Mouse (Mus musculus): ENCODE data around the gene AW551984. TPM values are rescaled to one million over a fixed set of nuclear protein-coding genes. Genes with fewer than 3 reads are reported as not detected.
A peak's percentile ranks its signal among the peaks of the same experiment; 100 is the strongest.

The AW551984 gene
- 29.3 and 29.7 TPM in 2 replicates for polyA plus RNA-seq (2016; fragmentation: Nextera tagmentation; extraction: Ambion mirVana)

DNA sequence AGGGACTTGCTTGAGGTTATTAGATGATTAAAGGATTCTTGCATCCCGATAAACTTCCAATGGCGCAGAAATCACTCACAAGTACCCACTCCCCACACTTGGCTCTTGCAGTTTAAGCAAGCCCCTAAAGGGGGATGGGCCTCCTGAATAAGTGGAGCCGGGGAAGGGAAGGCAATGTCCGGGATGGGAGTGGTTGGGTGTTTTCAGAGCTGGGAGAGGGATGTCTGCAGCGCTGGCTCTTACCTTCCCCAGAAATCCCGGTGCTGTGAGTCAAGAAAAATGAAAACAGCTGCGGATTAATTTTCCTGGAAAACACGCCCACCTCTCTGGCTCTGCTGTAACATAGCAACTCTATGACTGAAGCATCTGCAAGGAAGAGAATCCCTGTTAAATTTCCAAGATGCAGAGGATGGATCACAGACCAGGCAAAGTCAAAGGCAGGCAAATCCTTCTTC, at the start of gene AW551984:
Gene AW551984, minus strand, starts transcription at position 405 of the 455 bp plus-strand sequence.
- peak; percentile 89 for ATAC-seq (ENCODE audit: insufficient number of reproducible peaks, insufficient read depth, low FRiP score, low TSS enrichment, low read depth)
- H3K36me3 ChIP-seq: no peaks in the 10 kb centered on the region
- 0% methylated on average over 8 of the region's 8 CpGs for WGBS
- H3K27ac ChIP-seq: peak within 1 kb of the TSS; percentile 45; the same call in 1 of the 2 replicates
- no peaks in the 10 kb centered on the region for H3K9me3 ChIP-seq
- H3K4me1 ChIP-seq (replicated peaks): 0 out of 2 replicates have a peak, but pooled peaks cover 7% of the 10 kb centered on the region
- H3K4me3 ChIP-seq (replicated peaks): peak within 1 kb of the TSS; percentile 42
- no peaks in the 10 kb centered on the region for H3K27me3 ChIP-seq
- peak within 1 kb of the TSS; percentile 34; the same call in 1 of the 2 replicates for H3K9ac ChIP-seq (replicated peaks)
- H3K4me2 ChIP-seq: peak within 1 kb of the TSS; percentile 76

DNA sequence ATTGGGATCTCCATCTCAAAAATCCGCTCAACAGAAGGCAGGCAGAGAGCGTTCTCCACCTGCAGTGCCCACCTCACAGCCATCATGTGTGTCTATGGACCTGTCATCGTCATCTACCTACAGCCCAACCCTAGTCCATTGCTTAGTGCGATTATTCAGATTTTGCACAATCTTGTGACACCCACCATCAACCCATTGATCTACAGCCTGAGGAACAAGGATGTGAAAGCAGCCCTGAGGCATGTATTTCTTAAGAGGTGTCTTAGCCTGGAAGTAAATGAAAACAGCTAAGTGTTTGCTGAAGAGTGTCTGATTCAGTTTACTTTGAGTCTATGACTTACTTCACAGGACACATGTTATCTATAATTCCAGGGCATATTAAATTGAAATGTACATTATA, 43.2 kb upstream of the AW551984 start:
- no peaks in the 10 kb centered on the region for H3K9me3 ChIP-seq
- H3K27ac ChIP-seq: no peak overlapping the region
- no peak overlapping the region for H3K4me3 ChIP-seq (replicated peaks)
- H3K9ac ChIP-seq (replicated peaks): no peak overlapping the region
- no peaks in the 10 kb centered on the region for H3K4me1 ChIP-seq (replicated peaks)
- 90% methylated on average over 4 of the region's 4 CpGs for WGBS
- ATAC-seq (ENCODE audit: insufficient number of reproducible peaks, insufficient read depth, low FRiP score, low TSS enrichment, low read depth): no peak
- H3K27me3 ChIP-seq: no peaks in the 10 kb centered on the region
- H3K4me2 ChIP-seq: no peak overlapping the region
- no peaks in the 10 kb centered on the region for H3K36me3 ChIP-seq

GRCm38 (mm10) chr9:39644785-39645184, 40.6 kb upstream of the AW551984 start, which contains the start of gene Olfr961:
Gene Olfr961, plus strand, starts transcription at chr9:39645085.
- Histone ChIP-seq H3K4me3 (replicated peaks) (no peak within 1 kb of the TSS), H3K27ac (no peak within 1 kb of the TSS), H3K9me3 (no peaks in the 10 kb centered on the region), H3K9ac (replicated peaks) (no peak within 1 kb of the TSS), H3K27me3 (no peaks in the 10 kb centered on the region), H3K36me3 (no peaks in the 10 kb centered on the region), H3K4me1 (replicated peaks) (no peaks in the 10 kb centered on the region), H3K4me2 (no peak within 1 kb of the TSS)
- ATAC-seq (ENCODE audit: insufficient number of reproducible peaks, insufficient read depth, low FRiP score, low TSS enrichment, low read depth): no peak

GRCm38 (mm10) chr9:39633913-39634594, 29.9 kb upstream of the AW551984 start:
- no peaks in the 10 kb centered on the region for H3K27me3 ChIP-seq
- H3K36me3 ChIP-seq: no peaks in the 10 kb centered on the region
- WGBS: 38% methylated on average over 4 of the region's 4 CpGs
- no peak for ATAC-seq (ENCODE audit: insufficient number of reproducible peaks, insufficient read depth, low FRiP score, low TSS enrichment, low read depth)
- H3K9ac ChIP-seq (replicated peaks): no peak overlapping the region
- no peak overlapping the region for H3K4me2 ChIP-seq
- no peaks in the 10 kb centered on the region for H3K4me1 ChIP-seq (replicated peaks)
- H3K27ac ChIP-seq: no peak overlapping the region
- H3K9me3 ChIP-seq: no peaks in the 10 kb centered on the region
- H3K4me3 ChIP-seq (replicated peaks): no peak overlapping the region

DNA sequence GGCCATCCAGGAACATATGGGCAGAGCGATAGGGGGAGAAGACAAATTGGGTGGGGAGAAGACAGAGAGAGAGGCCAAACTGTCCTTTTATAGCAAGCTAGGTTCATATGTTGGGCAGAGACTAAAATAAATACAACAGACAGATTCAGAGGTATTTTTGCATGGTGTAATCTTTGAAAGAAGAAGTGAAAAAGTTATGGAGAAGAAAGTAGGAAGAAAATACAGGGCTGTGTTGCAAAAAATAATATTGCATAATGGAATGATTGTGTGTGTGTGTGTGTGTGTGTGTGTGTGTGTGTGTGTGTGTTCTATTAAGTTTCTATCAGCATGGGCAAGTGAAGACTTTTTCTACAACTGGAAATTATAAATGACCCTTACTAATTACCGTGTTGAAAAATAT, 24.9 kb upstream of the AW551984 start:
- Histone ChIP-seq H3K9me3 (no peaks in the 10 kb centered on the region), H3K4me3 (replicated peaks) (no peak overlapping the region), H3K4me1 (replicated peaks) (no peaks in the 10 kb centered on the region), H3K36me3 (no peaks in the 10 kb centered on the region), H3K9ac (replicated peaks) (no peak overlapping the region), H3K27ac (no peak overlapping the region), H3K27me3 (no peaks in the 10 kb centered on the region), H3K4me2 (no peak overlapping the region)
- ATAC-seq (ENCODE audit: insufficient number of reproducible peaks, insufficient read depth, low FRiP score, low TSS enrichment, low read depth): no peak
- 85% methylated on average over 2 of the region's 2 CpGs for WGBS

GRCm38 (mm10) chr9:39624711-39625110, 20.5 kb upstream of the AW551984 start:
- H3K4me3 ChIP-seq (replicated peaks): no peak overlapping the region
- 41% methylated on average over 2 of the region's 2 CpGs for WGBS

DNA sequence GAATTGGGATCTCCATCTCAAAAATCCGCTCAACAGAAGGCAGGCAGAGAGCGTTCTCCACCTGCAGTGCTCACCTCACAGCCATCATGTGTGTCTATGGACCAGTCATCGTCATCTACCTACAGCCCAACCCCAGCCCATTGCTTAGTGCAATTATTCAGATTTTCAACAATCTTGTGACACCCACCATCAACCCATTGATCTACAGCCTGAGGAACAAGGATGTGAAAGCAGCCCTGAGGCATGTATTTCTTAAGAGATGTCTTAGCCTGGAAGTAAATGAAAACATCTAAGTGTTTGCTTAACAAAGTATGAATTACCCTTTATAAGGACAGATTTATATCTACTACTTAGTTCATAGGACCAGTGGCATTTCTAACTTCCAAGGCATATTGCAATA, 19.6 kb upstream of the AW551984 start:
- ATAC-seq (ENCODE audit: insufficient number of reproducible peaks, insufficient read depth, low FRiP score, low TSS enrichment, low read depth): no peak
- Histone ChIP-seq H3K27me3 (no peaks in the 10 kb centered on the region), H3K27ac (no peak overlapping the region), H3K4me2 (no peak overlapping the region), H3K4me3 (replicated peaks) (no peak overlapping the region), H3K9me3 (no peaks in the 10 kb centered on the region), H3K4me1 (replicated peaks) (no peaks in the 10 kb centered on the region), H3K36me3 (no peaks in the 10 kb centered on the region), H3K9ac (replicated peaks) (no peak overlapping the region)
- WGBS: 97% methylated on average over 3 of the region's 3 CpGs

More at GRCm38 (mm10) chr9:39624711-39625110, 20.5 kb upstream of the AW551984 start:
- H3K9me3 ChIP-seq: no peaks in the 10 kb centered on the region
- H3K4me2 ChIP-seq: no peak overlapping the region
- H3K27ac ChIP-seq: no peak overlapping the region
- ATAC-seq (ENCODE audit: insufficient number of reproducible peaks, insufficient read depth, low FRiP score, low TSS enrichment, low read depth): no peak
- H3K9ac ChIP-seq (replicated peaks): no peak overlapping the region
- H3K27me3 ChIP-seq: no peaks in the 10 kb centered on the region
- no peaks in the 10 kb centered on the region for H3K4me1 ChIP-seq (replicated peaks)
- H3K36me3 ChIP-seq: no peaks in the 10 kb centered on the region

DNA sequence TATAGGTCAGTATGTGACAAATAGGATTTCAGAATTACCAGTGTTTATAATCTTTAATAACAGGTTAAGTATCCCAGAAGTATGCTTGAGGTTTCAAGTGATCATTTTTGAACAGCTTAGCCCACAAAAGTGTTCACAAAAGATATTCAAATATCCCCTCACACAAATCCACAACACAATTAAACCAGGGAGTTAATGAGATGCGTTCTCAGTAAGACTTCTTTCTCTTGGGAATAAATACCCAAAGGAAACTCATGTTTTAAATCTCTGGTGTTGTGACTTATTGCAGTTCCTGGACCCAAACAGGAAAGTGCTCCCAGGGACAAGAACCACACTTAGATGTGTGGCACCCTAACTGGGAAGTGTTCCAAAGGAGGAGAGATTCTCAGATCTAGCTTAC, 16.9 kb upstream of the AW551984 start, which contains the start of gene Olfr960:
Gene Olfr960, plus strand, starts transcription at position 301 of the 400 bp plus-strand sequence.
- no peaks in the 10 kb centered on the region for H3K27me3 ChIP-seq
- H3K27ac ChIP-seq: no peak within 1 kb of the TSS
- no peak within 1 kb of the TSS for H3K9ac ChIP-seq (replicated peaks)
- H3K4me2 ChIP-seq: no peak within 1 kb of the TSS
- no peaks in the 10 kb centered on the region for H3K9me3 ChIP-seq
- no peaks in the 10 kb centered on the region for H3K36me3 ChIP-seq
- no peaks in the 10 kb centered on the region for H3K4me1 ChIP-seq (replicated peaks)
- 86% methylated on average over 1 of the region's 1 CpGs for WGBS
- no peak within 1 kb of the TSS for H3K4me3 ChIP-seq (replicated peaks)
- no peak for ATAC-seq (ENCODE audit: insufficient number of reproducible peaks, insufficient read depth, low FRiP score, low TSS enrichment, low read depth)

GRCm38 (mm10) chr9:39611953-39612352, 7.8 kb upstream of the AW551984 start:
- no peaks in the 10 kb centered on the region for H3K9me3 ChIP-seq
- H3K4me1 ChIP-seq (replicated peaks): no peaks in the 10 kb centered on the region
- no peaks in the 10 kb centered on the region for H3K27me3 ChIP-seq
- no peak overlapping the region for H3K27ac ChIP-seq
- no peaks in the 10 kb centered on the region for H3K36me3 ChIP-seq
- no peak overlapping the region for H3K4me2 ChIP-seq
- H3K9ac ChIP-seq (replicated peaks): no peak overlapping the region
- WGBS: 50% methylated on average over 1 of the region's 1 CpGs
- ATAC-seq (ENCODE audit: insufficient number of reproducible peaks, insufficient read depth, low FRiP score, low TSS enrichment, low read depth): no peak
- H3K4me3 ChIP-seq (replicated peaks): no peak overlapping the region

DNA sequence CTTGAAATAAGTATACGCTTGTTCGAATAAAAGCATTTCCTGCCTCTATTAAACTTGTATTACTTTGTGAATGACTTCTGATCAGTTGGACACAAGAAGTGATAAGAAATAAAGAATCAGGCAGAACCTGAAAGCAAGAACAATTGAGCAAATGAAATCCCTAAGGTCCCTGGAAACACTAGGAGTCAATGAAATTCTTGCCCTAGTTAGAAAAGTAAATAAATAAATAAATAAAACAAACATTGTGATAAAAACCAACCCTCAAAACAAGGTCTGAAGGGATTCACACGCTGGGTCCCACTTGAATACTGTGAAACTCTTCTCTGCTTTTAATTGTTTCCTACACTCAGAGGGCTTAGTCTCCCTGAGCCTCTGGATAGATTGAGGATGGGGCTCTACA, 6.2 kb upstream of the AW551984 start, which contains the start of gene Olfr148:
Gene Olfr148, plus strand, starts transcription at position 301 of the 400 bp plus-strand sequence.
- Histone ChIP-seq H3K4me2 (no peak within 1 kb of the TSS), H3K27ac (no peak within 1 kb of the TSS), H3K4me3 (replicated peaks) (no peak within 1 kb of the TSS), H3K4me1 (replicated peaks) (no peaks in the 10 kb centered on the region), H3K9ac (replicated peaks) (no peak within 1 kb of the TSS), H3K9me3 (no peaks in the 10 kb centered on the region), H3K27me3 (no peaks in the 10 kb centered on the region), H3K36me3 (no peaks in the 10 kb centered on the region)
- no peak for ATAC-seq (ENCODE audit: insufficient number of reproducible peaks, insufficient read depth, low FRiP score, low TSS enrichment, low read depth)
- WGBS: 72% methylated on average over 3 of the region's 3 CpGs

- ATAC-seq (ENCODE audit: insufficient number of reproducible peaks, insufficient read depth, low FRiP score, low TSS enrichment, low read depth): no peak
- no peak overlapping the region for H3K9ac ChIP-seq (replicated peaks)
- no peak overlapping the region for H3K4me3 ChIP-seq (replicated peaks)
- H3K27me3 ChIP-seq: no peaks in the 10 kb centered on the region
- H3K27ac ChIP-seq: no peak overlapping the region
- 0 out of 2 replicates have a peak, but pooled peaks cover 4% of the 10 kb centered on the region for H3K4me1 ChIP-seq (replicated peaks)
- H3K36me3 ChIP-seq: no peaks in the 10 kb centered on the region
- H3K4me2 ChIP-seq: no peak overlapping the region
- no peaks in the 10 kb centered on the region for H3K9me3 ChIP-seq
Observed at GRCm38 (mm10) chr9:39608497-39608896, 4.3 kb upstream of the AW551984 start.
